Mouse (Mus musculus) cortical plate, adult 2 months (tissue): ENCODE data around the gene Tex21. TPM values are rescaled to one million over a fixed set of nuclear protein-coding genes. Genes with fewer than 3 reads are reported as not detected.

Experiments used
- H3K27ac ChIP-seq: fragments of 200-500 bp; 2 replicates; pipeline ENCODE4 v1.5.1; 2012; ENCODE audit warnings: low read length, control low read depth, inconsistent platforms; ENCODE audit not compliant: insufficient read depth
- H3K4me1 ChIP-seq: fragments of 200-500 bp; 2 replicates; pipeline ENCODE4 v1.6.1; 2011; ENCODE audit warnings: low read length; ENCODE audit not compliant: control insufficient read depth, insufficient read depth
- H3K4me3 ChIP-seq: fragments of 200-500 bp; 2 replicates; pipeline ENCODE4 v1.5.1; 2011; ENCODE audit warnings: mild to moderate bottlenecking, low read length, control low read depth; ENCODE audit not compliant: insufficient read depth
- CTCF ChIP-seq: fragments of 200-500 bp; IDR thresholded peaks from 2 replicates; pipeline ENCODE4 v1.5.1; 2011; ENCODE audit warnings: mild to moderate bottlenecking, control low read depth, low read length; ENCODE audit not compliant: insufficient read depth; ENCODE audit errors: extremely low read depth
- POLR2A ChIP-seq: fragments of 200-500 bp; IDR thresholded peaks from 2 replicates; pipeline ENCODE4 v1.6.1; 2011; ENCODE audit warnings: mild to moderate bottlenecking, low read length, control low read depth; ENCODE audit not compliant: insufficient read depth; ENCODE audit errors: extremely low read depth
- polyA plus RNA-seq: library from polyadenylated mRNA; depleted of rRNA; stranded (reverse); fragments of >200 nt; gene quantifications from 2 replicates; pipeline ENCODE4 v1.2.3, GENCODE M21; 2012

The Tex21 gene
- polyA plus RNA-seq, 1 experiment: not detected

DNA sequence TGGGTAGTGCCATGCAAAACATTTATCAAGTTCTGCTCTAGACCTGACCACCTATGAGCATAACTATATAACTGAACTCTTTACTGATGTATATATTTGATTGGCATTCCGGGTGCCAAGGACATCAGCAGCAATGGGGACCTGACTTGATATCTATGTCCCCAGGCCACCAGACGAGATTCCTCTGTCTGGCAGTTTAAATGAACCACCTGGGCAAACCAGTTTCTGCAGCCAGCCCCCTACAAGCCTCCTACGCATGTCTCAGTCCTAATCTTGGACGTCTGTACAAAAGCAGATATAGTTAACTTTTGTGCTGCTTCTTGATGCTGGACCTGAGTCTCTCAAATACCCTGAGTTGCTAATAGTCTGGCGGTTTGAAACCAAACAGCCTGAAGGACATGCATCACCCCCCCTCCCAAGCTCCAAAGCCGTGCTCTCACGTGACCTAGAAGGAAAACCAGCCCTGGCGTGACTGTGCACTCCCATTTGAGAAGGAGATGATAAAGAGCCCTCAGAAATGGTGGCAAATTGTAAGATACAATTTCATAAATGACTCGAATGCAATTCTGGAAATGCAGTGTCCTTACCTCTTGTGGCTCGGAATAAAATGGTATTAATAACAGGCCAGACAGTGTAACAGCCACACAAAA lies 61.3 kb downstream of the Tex21 start:
- TF ChIP-seq CTCF (no peak), POLR2A (no peak)
- no peak overlapping the region for H3K4me3 ChIP-seq
- H3K4me1 ChIP-seq: no peaks in the 10 kb centered on the region
- no peak overlapping the region for H3K27ac ChIP-seq

DNA sequence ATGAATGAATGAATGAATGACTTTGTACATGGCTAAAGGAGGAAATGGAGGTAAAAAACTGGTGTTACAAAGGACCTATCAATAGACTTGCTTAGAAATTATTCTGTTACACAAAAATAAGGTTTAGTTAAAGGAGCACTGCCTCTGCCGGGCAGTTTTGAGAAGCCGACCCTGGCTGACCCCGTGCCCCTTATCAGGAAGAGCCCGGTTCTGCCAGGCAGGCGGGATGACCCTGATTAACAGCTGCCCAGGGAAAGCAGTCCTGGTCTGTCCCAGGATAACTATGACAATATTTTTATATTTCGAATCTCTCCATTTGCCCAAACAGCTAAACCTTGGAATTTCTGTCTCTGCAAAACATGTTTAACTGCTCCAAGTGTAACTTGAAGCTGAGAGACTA lies 62.3 kb downstream of the Tex21 start:
- H3K27ac ChIP-seq: no peak overlapping the region
- H3K4me1 ChIP-seq: no peaks in the 10 kb centered on the region
- H3K4me3 ChIP-seq: no peak overlapping the region
- TF ChIP-seq CTCF: no peak
- no peak for TF ChIP-seq POLR2A

DNA sequence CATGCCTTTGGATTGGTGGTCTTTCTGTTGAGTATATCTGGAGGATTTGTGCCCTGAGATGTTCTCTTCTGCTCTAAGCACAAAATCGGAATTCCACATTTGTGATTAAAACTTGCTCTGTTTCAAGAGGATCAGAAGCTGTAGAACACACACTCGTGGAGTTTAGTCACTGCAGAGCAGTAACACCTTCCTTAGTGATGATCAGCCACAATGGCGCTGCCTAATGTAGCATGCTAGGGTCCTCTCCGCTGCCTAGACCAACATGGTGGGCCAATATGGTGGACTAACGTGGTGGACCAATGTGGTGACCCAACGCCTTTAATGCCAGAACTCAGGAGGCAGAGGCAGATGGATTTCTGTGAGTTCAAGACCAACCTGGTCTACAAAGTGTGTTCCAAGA lies 63.7 kb downstream of the Tex21 start:
- H3K4me1 ChIP-seq: no peaks in the 10 kb centered on the region
- TF ChIP-seq CTCF: no peak
- no peak for TF ChIP-seq POLR2A
- no peak overlapping the region for H3K4me3 ChIP-seq
- H3K27ac ChIP-seq: no peak overlapping the region

DNA sequence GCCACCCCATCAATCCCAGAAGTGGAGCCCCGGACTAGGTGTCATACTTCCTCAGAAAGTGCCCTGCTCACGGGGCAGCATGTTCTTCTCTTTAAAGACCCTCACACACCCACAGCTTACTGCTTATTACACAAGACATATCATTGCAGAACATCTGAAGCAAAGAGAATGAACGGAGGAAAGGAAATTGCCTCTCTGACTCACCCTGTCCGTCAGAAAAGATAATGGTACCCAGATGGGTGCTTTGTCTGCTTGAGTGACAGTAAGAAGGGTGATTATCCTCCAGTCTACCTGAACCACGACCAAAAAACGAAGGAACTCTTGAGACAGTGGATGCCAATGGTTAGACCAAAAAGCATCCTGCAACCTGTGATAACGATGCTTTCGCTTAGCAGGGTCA lies 65.1 kb downstream of the Tex21 start:
- TF ChIP-seq CTCF (no peak), POLR2A (no peak)
- Histone ChIP-seq H3K4me1 (no peaks in the 10 kb centered on the region), H3K4me3 (no peak overlapping the region), H3K27ac (no peak overlapping the region)

DNA sequence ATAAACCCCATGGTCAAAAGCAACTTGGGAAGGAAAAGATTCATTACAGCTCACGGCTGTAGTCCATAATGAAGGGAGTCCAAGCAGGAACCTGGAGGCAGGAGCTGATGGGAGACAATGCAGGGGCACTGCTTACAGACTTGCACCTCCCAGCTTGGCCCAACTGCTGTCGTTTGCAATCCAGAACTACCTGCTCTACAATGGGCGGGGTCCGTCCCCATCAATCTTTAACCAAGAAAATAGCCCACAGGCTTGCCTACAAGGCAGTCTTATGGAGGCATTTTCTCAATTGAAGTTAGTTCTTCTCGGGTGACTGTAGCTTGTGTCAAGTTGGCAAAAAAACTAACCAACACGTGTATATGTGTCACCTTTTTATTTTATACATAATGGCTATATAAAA lies 66.1 kb downstream of the Tex21 start:
- no peak overlapping the region for H3K4me3 ChIP-seq
- no peak for TF ChIP-seq POLR2A
- no peak for TF ChIP-seq CTCF
- H3K4me1 ChIP-seq: no peaks in the 10 kb centered on the region
- H3K27ac ChIP-seq: no peak overlapping the region

DNA sequence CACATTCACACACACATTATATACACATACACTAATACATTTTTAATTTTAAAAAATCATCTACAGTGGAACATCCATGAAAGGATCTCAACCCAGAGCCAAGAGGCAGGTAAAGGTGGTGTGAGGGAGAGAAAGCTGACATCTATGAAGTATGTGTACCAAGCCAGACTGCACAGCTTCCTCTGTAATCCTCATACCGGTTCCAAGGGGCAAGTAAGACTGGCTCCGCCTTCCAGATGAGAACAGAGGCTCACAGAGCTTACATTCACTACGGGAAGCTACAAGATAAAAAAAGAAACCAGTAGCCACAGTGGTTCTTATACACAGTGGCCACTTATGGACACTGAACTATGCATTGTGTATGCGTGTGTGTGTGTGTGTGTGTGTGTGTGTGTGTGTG lies 67.0 kb downstream of the Tex21 start:
- TF ChIP-seq POLR2A (no peak), CTCF (no peak)

DNA sequence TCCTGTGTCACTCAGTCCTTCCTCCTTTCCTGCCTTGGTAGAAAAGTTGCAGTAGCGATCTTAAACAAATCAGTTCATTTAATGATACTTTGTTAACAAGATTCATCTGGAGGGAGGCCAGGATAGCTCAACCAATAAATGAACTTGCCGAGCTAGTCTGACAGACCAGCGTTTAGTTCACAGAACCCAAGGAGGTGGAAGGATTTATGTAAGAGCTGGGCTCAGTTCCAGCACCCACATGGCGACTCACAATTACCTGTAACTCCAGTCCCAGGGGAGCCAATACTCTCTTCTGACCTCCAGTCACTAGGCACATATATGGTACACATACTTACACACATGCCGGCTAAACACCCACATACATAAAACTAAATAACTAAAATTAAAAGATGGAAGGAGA lies 67.5 kb downstream of the Tex21 start:
- Histone ChIP-seq H3K4me3 (no peak overlapping the region), H3K27ac (no peak overlapping the region), H3K4me1 (no peaks in the 10 kb centered on the region)
- TF ChIP-seq POLR2A (no peak), CTCF (no peak)

More for the DNA sequence above, 67.0 kb downstream of the Tex21 start:
- no peaks in the 10 kb centered on the region for H3K4me1 ChIP-seq
- no peak overlapping the region for H3K27ac ChIP-seq
- no peak overlapping the region for H3K4me3 ChIP-seq

DNA sequence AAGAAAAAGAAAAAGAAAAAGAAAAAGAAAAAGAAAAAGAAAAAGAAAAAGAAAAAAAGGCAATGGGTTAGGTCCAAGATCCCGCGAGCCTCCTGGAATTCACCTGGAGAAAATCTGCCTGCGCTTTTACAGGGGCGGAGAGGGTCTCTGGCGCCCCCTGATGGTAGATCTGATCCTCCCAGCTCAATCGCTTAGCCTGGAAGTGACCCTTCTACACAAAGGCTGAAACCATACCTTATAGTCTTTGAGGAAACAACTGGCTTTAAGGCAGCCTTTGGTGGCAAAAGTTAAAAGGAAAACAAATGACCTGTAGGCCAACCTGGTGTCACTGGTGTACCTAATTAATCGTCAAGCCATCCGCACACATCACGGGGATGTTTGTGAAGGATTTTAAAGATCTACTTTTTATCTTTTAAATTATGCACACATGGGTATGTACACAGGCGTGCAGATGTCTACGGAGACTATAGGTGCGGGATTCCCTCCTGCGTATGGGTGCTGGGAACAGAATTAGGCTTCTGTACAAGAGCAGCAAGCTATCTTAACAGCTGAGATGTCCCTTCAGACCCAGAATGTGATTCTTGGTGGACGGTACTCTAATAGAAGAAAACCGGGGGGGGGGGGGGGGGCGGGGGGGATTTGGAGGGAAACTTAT lies 68.6 kb downstream of the Tex21 start:
- no peak overlapping the region for H3K27ac ChIP-seq
- peak overlapping the region; percentile 29; the same call in 1 of the 2 replicates for H3K4me3 ChIP-seq
- H3K4me1 ChIP-seq: no peaks in the 10 kb centered on the region
- TF ChIP-seq POLR2A (no peak), CTCF (peak; percentile 57)

DNA sequence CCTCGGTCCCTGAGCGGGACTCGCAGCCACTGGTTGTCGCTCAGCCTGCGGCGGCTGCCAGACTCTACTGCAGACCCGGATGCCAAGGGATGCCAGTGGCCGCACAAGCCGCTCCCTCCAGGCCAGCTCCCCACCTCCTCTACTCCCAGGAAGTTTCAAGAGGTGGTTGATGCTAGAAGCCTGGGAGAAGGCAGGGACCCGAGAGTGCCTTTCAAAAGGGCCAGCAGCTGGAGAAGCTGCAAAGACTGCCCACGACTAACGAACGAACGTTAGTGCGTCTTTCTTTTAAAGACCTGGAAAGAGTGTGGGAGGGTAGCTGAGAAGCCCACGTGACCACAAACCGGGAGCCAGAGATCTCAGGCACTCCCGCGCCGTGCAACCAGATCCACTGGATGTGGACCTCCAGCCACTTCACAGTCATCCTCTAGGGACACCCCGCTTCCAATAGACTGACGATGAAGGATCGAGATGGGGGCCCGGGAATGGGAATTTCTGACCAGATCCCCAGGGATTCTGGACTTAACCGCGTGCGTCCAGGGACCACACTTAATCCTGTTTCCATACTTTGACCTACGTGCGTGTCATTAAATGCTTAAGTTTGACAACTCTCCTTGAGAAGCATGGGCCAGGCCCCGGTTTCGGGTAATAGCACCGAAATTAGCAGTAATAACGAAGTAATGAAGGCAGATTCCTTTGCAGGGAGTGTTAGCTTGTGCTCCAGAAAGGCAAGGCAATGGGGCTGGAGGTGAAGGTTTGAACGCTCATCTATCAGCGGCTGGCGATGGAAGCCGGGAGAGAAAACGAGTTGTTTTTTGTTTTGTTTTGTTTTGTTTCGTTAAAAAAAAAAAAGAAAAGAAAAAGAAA lies 69.3 kb downstream of the Tex21 start, which contains the start of gene Esr2:
Gene Esr2, minus strand, starts transcription at position 260 of the 864 bp plus-strand sequence.
- Histone ChIP-seq H3K27ac (no peak within 1 kb of the TSS), H3K4me1 (no peaks in the 10 kb centered on the region), H3K4me3 (peak within 1 kb of the TSS; percentile 29)
- TF ChIP-seq POLR2A: no peak
- no peak for TF ChIP-seq CTCF
